Mouse (Mus musculus) heart, embryonic 13.5 days (tissue): Measurements from ENCODE around the gene Hnrnpl. TPM values are rescaled to one million over a fixed set of nuclear protein-coding genes. Genes with fewer than 3 reads are reported as not detected.
A peak's percentile ranks its signal among the peaks of the same experiment; 100 is the strongest.

Experiments used
- ATAC-seq: fragments of 200-750 bp; cut with Nextera tagmentation; 2 replicates; pipeline ENCODE4 v1.8.0; 2017; ENCODE audit warnings: moderate TSS enrichment; ENCODE audit not compliant: insufficient number of reproducible peaks, low FRiP score, low TSS enrichment; ENCODE audit errors: extremely low read depth
- H3K27ac ChIP-seq: fragments of 300-500 bp; sonication (generic); replicated peaks from 2 replicates; pipeline ENCODE4 v1.5.1; 2015; ENCODE audit warnings: moderate library complexity, mild to moderate bottlenecking, inconsistent platforms
- H3K27me3 ChIP-seq: fragments of 300-500 bp; sonication (generic); replicated peaks from 2 replicates; pipeline ENCODE4 v1.6.1; 2015; ENCODE audit warnings: mild to moderate bottlenecking, inconsistent platforms
- H3K36me3 ChIP-seq: fragments of 300-500 bp; sonication (generic); 2 replicates; pipeline ENCODE4 v1.6.1; 2015; ENCODE audit warnings: mild to moderate bottlenecking, inconsistent platforms
- H3K4me1 ChIP-seq: fragments of 300-500 bp; sonication (generic); 2 replicates; pipeline ENCODE4 v1.6.1; 2015; ENCODE audit warnings: inconsistent platforms
- H3K4me2 ChIP-seq: fragments of 300-500 bp; sonication (generic); 2 replicates; pipeline ENCODE4 v1.6.1; 2015; ENCODE audit warnings: inconsistent platforms, mild to moderate bottlenecking, moderate library complexity
- H3K4me3 ChIP-seq: fragments of 300-500 bp; sonication (generic); 2 replicates; pipeline ENCODE4 v1.5.1; 2015; ENCODE audit warnings: moderate library complexity, mild to moderate bottlenecking, inconsistent platforms
- H3K9ac ChIP-seq: fragments of 300-500 bp; sonication (generic); 2 replicates; pipeline ENCODE4 v1.6.1; 2015; ENCODE audit warnings: inconsistent platforms, mild to moderate bottlenecking, moderate library complexity
- H3K9me3 ChIP-seq: fragments of 300-500 bp; sonication (generic); 2 replicates; pipeline ENCODE4 v1.6.1; 2016; ENCODE audit warnings: inconsistent platforms
- WGBS: fragments of 180-500 bp; shearing (Covaris S2); methylation state at CpG from one replicate; pipeline ENCODE4 v1.1.7; 2015; ENCODE audit warnings: mixed read lengths; 5-methylcytosine and 5-hydroxymethylcytosine counted together
- polyA plus RNA-seq: library from polyadenylated mRNA; unstranded; fragments of >200 nt; fragmentation: Nextera tagmentation; extraction: Ambion mirVana; gene quantifications from 2 replicates; pipeline ENCODE4 v1.2.1, GENCODE M21; 2015

Gene Hnrnpl
- polyA plus RNA-seq, 1 experiment from 2014 or later: 168 TPM

DNA sequence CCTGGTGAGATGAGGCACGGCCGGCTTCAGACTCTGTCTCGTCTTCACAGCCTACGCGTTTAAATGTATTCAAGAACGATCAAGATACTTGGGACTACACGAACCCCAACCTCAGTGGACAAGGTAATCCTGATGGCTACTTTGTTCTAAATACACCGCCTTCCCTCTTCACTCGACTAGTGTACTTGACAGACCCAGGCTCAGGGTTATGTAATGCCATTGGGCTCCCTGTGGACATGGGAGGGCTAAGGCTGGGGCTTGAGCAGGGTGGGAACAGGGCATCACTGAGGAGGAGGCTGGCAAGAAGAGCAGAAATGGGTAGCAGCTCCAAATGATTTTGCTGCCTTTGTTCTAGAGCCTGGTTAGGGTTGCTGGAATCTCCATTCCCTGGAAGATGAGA, 6.9 kb downstream of the Hnrnpl start:
- H3K9ac ChIP-seq: peak overlapping the region; percentile 52; the same call in 1 of the 2 replicates
- no peaks in the 10 kb centered on the region for H3K9me3 ChIP-seq
- peak overlapping the region; percentile 4 for H3K27ac ChIP-seq
- no peak overlapping the region; the same call in 1 of the 2 replicates for H3K4me2 ChIP-seq
- H3K4me1 ChIP-seq: peaks cover 83% of the 10 kb centered on the region
- peaks cover 86% of the 10 kb centered on the region for H3K36me3 ChIP-seq
- H3K4me3 ChIP-seq: no peak overlapping the region
- H3K27me3 ChIP-seq: no peaks in the 10 kb centered on the region
- ATAC-seq: no peak
- WGBS: 88% methylated on average over 9 of the region's 9 CpGs

DNA sequence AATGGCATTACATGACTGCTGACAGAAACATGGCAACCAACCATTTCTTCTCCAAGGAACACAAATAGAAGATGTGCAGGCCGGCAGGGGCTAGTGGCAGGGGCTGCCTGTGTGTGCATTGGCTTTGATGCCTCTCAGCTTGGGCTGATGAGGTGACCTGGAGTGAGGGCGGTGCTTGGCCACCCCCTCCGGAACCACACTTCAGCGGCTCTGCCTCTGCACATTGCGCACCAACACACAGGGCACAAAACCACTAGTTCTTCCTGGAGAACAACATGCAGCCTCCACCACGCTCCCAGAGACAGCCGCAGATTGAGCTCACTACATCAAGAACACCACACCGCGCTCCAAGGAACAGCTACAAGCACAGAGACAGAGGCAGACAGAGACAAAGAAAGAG, 7.9 kb downstream of the Hnrnpl start:
- no peak overlapping the region for H3K4me3 ChIP-seq
- H3K9me3 ChIP-seq: no peaks in the 10 kb centered on the region
- H3K36me3 ChIP-seq: peaks cover 96% of the 10 kb centered on the region
- H3K4me2 ChIP-seq: no peak overlapping the region
- H3K4me1 ChIP-seq: peaks cover 93% of the 10 kb centered on the region
- ATAC-seq: no peak
- no peaks in the 10 kb centered on the region for H3K27me3 ChIP-seq
- peak overlapping the region; percentile 47; the same call in 1 of the 2 replicates for H3K9ac ChIP-seq
- peak overlapping the region; percentile 4; the same call in 1 of the 2 replicates for H3K27ac ChIP-seq
- 80% methylated on average over 9 of the region's 9 CpGs for WGBS

DNA sequence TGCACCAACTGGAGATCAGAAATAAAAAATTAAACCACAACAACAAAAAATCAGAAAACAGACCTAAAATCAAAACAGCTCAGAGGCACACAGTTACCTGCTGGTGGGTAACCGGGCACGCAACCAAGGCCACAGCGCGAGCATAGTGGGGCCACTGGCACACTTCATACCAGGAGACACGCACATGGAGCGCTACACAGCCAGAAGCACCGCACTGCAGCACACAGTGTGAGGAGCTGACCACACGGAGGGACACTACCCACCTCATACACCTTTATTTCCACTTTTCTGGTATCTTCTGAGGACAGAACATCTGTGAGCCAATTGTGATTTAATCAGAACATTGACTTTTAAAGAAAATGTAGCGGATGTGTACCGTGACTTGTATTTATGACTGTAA, 8.6 kb downstream of the Hnrnpl start:
- Histone ChIP-seq H3K9ac (peak overlapping the region; percentile 56), H3K4me3 (no peak overlapping the region), H3K4me2 (no peak overlapping the region), H3K27me3 (no peaks in the 10 kb centered on the region), H3K4me1 (peaks cover 96% of the 10 kb centered on the region), H3K9me3 (no peaks in the 10 kb centered on the region), H3K36me3 (peaks cover 100% of the 10 kb centered on the region), H3K27ac (no peak overlapping the region)
- ATAC-seq: no peak
- WGBS: 92% methylated on average over 10 of the region's 10 CpGs

DNA sequence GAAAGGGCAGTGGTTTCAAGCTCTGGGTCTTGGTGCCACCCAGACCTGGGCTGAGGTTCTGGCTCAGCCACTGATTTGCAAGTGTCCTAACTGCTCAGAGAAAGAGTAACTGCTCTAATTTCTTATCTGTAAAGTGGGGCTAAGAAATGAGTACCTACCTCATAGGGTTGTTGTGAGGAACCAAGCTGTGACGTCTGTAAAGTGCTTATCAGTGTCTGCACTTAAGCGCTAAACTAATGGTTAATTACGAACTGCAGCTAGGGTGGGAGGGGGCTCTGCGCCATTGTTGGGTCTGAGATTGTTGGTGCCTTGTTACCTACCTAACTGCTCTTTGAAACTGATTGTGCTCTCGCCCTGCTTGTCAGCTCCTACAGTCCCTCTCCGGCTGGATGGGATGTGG, 9.2 kb downstream of the Hnrnpl start:
- 50% methylated on average over 6 of the region's 6 CpGs for WGBS
- no peak for ATAC-seq
- Histone ChIP-seq H3K27me3 (no peaks in the 10 kb centered on the region), H3K27ac (no peak overlapping the region; the same call in 1 of the 2 replicates), H3K9me3 (no peaks in the 10 kb centered on the region), H3K4me3 (0 out of 2 replicates have a peak overlapping the region, but pooled peaks have one; percentile 6), H3K9ac (peak overlapping the region; percentile 56), H3K4me2 (peak overlapping the region; percentile 20; the same call in 1 of the 2 replicates), H3K36me3 (peaks cover 100% of the 10 kb centered on the region), H3K4me1 (peaks cover 90% of the 10 kb centered on the region)

DNA sequence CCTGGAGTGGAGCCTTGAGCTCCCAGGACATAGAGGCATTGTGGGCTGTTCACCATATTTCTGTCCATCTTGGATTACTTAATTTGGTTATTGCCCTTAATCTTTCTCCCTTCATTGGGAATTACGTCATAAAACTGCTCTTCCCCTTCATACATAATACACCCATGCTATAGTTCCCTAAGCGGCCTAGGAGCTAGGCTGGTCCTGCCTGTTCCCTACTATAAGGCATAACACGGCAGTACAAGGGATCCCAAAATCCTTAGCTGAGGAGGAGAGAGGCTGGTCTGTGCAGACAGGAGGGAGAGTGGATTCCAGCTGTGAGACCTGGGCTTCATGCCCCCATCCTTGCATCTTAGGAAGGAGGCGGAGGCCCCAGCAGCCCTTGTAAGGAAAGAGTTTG, 9.6 kb downstream of the Hnrnpl start:
- Histone ChIP-seq H3K4me2 (no peak overlapping the region), H3K4me3 (0 out of 2 replicates have a peak overlapping the region, but pooled peaks have one; percentile 6), H3K27ac (no peak overlapping the region; the same call in 1 of the 2 replicates), H3K36me3 (peaks cover 100% of the 10 kb centered on the region), H3K9me3 (no peaks in the 10 kb centered on the region), H3K4me1 (peaks cover 87% of the 10 kb centered on the region), H3K27me3 (no peaks in the 10 kb centered on the region), H3K9ac (peak overlapping the region; percentile 47; the same call in 1 of the 2 replicates)
- ATAC-seq: no peak
- WGBS: 72% methylated on average over 4 of the region's 4 CpGs

DNA sequence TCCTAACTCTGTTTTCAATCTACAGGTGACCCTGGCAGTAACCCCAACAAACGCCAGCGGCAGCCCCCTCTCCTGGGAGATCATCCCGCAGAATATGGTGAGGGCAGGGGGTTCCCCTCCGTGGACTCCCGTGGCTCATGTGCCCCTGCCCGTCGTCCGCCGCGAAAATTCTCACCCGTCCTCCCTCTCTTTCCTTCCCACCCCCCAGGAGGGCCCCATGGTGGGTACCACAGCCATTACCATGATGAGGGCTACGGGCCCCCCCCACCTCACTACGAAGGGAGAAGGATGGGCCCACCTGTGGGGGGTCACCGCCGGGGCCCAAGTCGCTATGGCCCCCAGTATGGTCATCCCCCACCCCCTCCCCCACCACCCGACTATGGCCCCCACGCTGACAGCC, 10.1 kb downstream of the Hnrnpl start:
- no peak for ATAC-seq
- Histone ChIP-seq H3K9ac (peak overlapping the region; percentile 47; the same call in 1 of the 2 replicates), H3K9me3 (no peaks in the 10 kb centered on the region), H3K27ac (no peak overlapping the region), H3K27me3 (no peaks in the 10 kb centered on the region), H3K4me2 (no peak overlapping the region), H3K4me3 (no peak overlapping the region), H3K4me1 (peaks cover 87% of the 10 kb centered on the region), H3K36me3 (peaks cover 97% of the 10 kb centered on the region)
- 80% methylated on average over 18 of the region's 18 CpGs for WGBS

DNA sequence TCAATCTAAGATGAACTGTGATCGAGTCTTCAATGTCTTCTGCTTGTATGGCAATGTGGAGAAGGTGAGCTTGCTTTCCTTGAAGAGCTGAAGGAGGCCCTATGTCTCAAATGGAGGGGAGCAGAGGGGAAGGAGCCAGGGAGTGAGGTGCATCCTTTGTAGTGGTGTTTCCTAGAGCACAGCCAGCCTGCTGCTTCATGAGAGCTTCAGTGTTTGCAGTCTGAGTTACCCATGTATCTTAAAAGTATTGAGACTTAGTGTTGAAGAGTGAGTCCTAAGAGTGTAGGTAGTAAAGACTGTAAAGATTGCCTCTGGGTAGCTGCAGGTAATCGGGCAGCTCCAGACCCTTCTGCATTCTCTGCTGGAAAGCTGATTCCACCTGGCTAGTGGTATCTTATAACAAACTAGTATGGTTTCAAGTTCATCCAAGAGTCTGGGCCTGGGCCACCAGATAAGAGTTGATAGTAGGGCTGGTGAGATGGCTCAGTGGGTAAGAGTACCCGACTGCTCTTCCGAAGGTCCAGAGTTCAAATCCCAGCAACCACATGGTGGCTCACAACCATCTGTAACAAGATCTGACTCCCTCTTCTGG, 10.6 kb downstream of the Hnrnpl start:
- 74% methylated on average over 4 of the region's 4 CpGs for WGBS
- peaks cover 83% of the 10 kb centered on the region for H3K4me1 ChIP-seq
- ATAC-seq: no peak

DNA sequence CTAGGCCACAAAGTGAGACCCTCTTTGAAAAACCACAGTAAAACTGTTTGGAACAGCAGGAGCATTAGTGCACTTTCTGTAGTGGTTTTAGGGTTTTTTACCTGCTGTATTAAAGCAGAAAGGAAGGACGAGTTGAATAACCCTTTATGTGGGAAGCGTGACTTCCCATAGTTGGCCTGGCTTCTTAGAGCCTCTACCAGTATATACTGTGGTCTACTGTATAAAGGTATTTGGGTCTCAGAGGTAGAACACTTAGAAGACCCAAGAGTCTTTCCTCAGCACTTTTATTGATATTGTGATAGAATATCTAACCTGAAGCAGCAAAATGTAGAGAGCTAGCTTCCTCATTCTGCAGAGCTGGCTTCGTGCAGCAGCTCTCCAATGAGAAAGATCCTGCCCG, 11.2 kb downstream of the Hnrnpl start:
- peak overlapping the region; percentile 71 for H3K27ac ChIP-seq
- H3K4me1 ChIP-seq: peaks cover 80% of the 10 kb centered on the region
- no peak overlapping the region for H3K4me3 ChIP-seq
- WGBS: 79% methylated on average over 4 of the region's 4 CpGs
- H3K4me2 ChIP-seq: no peak overlapping the region
- peaks cover 86% of the 10 kb centered on the region for H3K36me3 ChIP-seq
- H3K9ac ChIP-seq: peak overlapping the region; percentile 26; the same call in 1 of the 2 replicates
- no peak for ATAC-seq
- H3K27me3 ChIP-seq: no peaks in the 10 kb centered on the region
- no peaks in the 10 kb centered on the region for H3K9me3 ChIP-seq

More for the DNA sequence above, 10.6 kb downstream of the Hnrnpl start:
- H3K27ac ChIP-seq: no peak overlapping the region
- H3K4me2 ChIP-seq: no peak overlapping the region
- H3K27me3 ChIP-seq: no peaks in the 10 kb centered on the region
- no peak overlapping the region for H3K9ac ChIP-seq
- H3K36me3 ChIP-seq: peaks cover 92% of the 10 kb centered on the region
- H3K9me3 ChIP-seq: no peaks in the 10 kb centered on the region
- no peak overlapping the region for H3K4me3 ChIP-seq

DNA sequence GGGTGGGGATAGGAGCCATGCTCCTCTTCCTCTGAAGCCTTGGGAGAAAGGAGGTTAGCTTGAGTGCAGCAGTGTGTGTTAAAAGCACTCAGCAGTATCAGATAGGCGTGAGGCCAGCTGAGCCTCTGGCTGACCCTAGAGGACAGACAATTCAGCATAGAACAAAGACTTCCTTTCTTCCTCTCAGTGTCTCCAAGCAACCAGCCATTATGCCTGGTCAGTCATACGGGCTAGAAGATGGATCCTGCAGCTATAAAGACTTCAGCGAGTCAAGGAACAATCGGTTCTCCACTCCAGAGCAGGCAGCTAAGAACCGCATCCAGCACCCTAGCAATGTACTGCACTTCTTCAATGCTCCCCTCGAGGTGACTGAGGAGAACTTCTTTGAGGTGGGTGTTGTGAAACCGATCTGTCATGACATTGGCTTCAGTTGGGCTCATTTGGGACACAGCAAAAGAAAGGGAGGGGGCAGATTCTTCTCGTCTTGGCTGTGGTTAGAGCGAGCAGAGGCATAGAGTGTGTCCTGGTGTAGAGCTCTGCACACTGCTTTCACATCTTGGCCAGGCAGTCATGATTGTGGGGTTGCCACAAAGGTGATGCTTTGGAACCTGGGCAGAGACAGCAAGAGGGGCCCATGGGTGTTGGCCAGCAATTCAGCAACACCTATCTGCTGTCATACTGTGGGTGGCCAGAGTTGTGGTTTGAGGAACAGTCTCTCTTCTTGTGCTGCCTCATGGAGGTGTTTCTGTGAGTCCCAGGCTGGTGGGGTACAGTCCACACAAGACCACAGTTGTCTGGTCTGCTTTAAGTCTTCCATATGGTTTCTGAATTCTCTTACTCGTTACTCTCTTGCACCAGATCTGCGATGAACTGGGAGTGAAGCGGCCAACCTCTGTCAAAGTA, 12.3 kb downstream of the Hnrnpl start:
- no peak overlapping the region for H3K4me3 ChIP-seq
- peaks cover 74% of the 10 kb centered on the region for H3K4me1 ChIP-seq
- H3K9ac ChIP-seq: peak overlapping the region; percentile 61

DNA sequence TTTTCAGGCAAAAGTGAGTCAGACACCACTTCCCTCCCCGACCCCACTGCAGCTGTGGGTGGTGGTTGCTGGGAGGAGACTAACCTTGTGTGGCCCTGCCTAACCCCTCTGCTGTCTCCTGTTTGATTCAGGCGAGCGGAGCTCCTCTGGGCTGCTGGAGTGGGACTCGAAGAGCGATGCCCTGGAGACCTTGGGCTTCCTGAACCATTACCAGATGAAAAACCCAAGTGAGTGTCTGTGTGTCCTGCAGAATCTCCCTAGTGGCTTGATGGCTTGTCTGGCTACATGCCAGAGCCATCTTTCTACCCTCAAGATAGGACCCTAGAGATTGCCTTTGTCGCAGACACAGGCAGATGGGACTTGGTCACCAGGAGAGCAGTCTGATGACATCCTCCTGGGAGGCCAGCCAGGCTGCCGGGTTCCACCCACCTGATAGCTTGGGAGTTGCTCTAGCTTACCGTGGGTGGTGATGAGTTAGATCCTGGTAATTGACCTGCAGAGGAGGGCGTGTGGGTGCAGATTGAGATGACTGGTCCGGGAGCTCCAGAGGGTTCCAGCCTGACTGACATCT, 13.0 kb downstream of the Hnrnpl start:
- peak overlapping the region; percentile 61 for H3K9ac ChIP-seq
- H3K27ac ChIP-seq: peak overlapping the region; percentile 71
- 58% methylated on average over 10 of the region's 10 CpGs for WGBS
- no peaks in the 10 kb centered on the region for H3K27me3 ChIP-seq
- H3K4me3 ChIP-seq: no peak overlapping the region
- no peaks in the 10 kb centered on the region for H3K9me3 ChIP-seq
- H3K4me1 ChIP-seq: peaks cover 74% of the 10 kb centered on the region
- peaks cover 68% of the 10 kb centered on the region for H3K36me3 ChIP-seq
- H3K4me2 ChIP-seq: no peak overlapping the region
- no peak for ATAC-seq

More for the DNA sequence above, 12.3 kb downstream of the Hnrnpl start:
- Histone ChIP-seq H3K27ac (peak overlapping the region; percentile 71), H3K4me2 (no peak overlapping the region), H3K36me3 (peaks cover 76% of the 10 kb centered on the region), H3K27me3 (no peaks in the 10 kb centered on the region), H3K9me3 (no peaks in the 10 kb centered on the region)
- ATAC-seq: no peak
- 62% methylated on average over 12 of the region's 12 CpGs for WGBS

DNA sequence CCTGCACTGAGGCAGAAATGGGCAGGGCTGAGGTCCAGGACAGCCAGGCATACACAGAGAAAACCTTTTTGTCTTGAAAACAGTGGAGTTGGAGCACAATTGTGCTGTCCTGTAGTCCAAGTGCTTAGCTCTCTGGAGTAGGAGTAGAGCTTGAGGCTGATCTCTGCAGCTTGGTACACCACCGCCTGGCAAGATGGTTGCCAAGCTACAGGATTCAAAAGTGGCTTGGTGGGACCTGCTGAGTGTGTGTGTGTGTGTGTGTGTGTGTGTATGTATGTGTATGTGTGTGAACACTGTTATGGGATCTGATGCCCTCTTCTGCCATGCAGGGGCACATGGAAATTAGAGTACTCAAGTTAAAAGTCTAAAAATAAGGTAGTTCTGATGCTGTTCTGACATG, 14.2 kb downstream of the Hnrnpl start:
- Histone ChIP-seq H3K27ac (no peak overlapping the region; the same call in 1 of the 2 replicates), H3K4me1 (peaks cover 70% of the 10 kb centered on the region)

More for the DNA sequence above, 14.2 kb downstream of the Hnrnpl start:
- H3K4me3 ChIP-seq: no peak overlapping the region
- 65% methylated on average over 1 of the region's 1 CpGs for WGBS
- H3K4me2 ChIP-seq: no peak overlapping the region
- H3K9me3 ChIP-seq: no peaks in the 10 kb centered on the region
- H3K27me3 ChIP-seq: no peaks in the 10 kb centered on the region
- no peak for ATAC-seq
- H3K9ac ChIP-seq: no peak overlapping the region
- peaks cover 60% of the 10 kb centered on the region for H3K36me3 ChIP-seq
